Mouse (Mus musculus): ENCODE results near the gene BC003965. TPM values are rescaled to one million over a fixed set of nuclear protein-coding genes. Genes with fewer than 3 reads are reported as not detected.

The BC003965 gene
- polyA plus RNA-seq, 1 experiment from 2014 or later = 36.3 TPM

GRCm38 (mm10) chr17:25187784-25188149 is 3.4 kb downstream of the BC003965 start:
- peaks cover 42% of the 10 kb centered on the region for H3K4me1 ChIP-seq (replicated peaks)
- 8% methylated on average over 11 of the region's 11 CpGs for WGBS
- H3K36me3 ChIP-seq = peaks cover 14% of the 10 kb centered on the region
- no peaks in the 10 kb centered on the region for H3K9me3 ChIP-seq
- no peak for DNase-seq (ENCODE audit: low spot score)
- H3K27me3 ChIP-seq (ENCODE audit: insufficient read depth, poor library complexity, severe bottlenecking) = peaks cover under 1% of the 10 kb centered on the region; the same call in 1 of the 2 replicates
- H3K27ac ChIP-seq = peak overlapping the region; percentile 90
- H3K4me3 ChIP-seq = peak overlapping the region; percentile 89

- no peaks in the 10 kb centered on the region for H3K27me3 ChIP-seq (ENCODE audit: insufficient read depth, poor library complexity, severe bottlenecking)
- peak within 1 kb of the TSS; percentile 89 for H3K4me3 ChIP-seq
- peaks cover 20% of the 10 kb centered on the region for H3K36me3 ChIP-seq
- H3K27ac ChIP-seq = peak within 1 kb of the TSS; percentile 90
- WGBS = under 1% methylated on average over 104 of the region's 104 CpGs
- no peaks in the 10 kb centered on the region for H3K9me3 ChIP-seq
- DNase-seq (ENCODE audit: low spot score) = peak; percentile 77
- peaks cover 37% of the 10 kb centered on the region for H3K4me1 ChIP-seq (replicated peaks)
Observed at GRCm38 (mm10) chr17:25188150-25189031, 4.0 kb downstream of the BC003965 start, which contains the start of gene Unkl. Gene Unkl (plus strand): TSS chr17:25188397.

- H3K9me3 ChIP-seq = no peaks in the 10 kb centered on the region
- peaks cover 32% of the 10 kb centered on the region for H3K4me1 ChIP-seq (replicated peaks)
- no peak for DNase-seq (ENCODE audit: low spot score)
- peaks cover 27% of the 10 kb centered on the region for H3K36me3 ChIP-seq
- 6% methylated on average over 16 of the region's 16 CpGs for WGBS
- peak overlapping the region; percentile 89 for H3K4me3 ChIP-seq
- H3K27ac ChIP-seq = peak overlapping the region; percentile 90
- no peaks in the 10 kb centered on the region for H3K27me3 ChIP-seq (ENCODE audit: insufficient read depth, poor library complexity, severe bottlenecking)
Observed at GRCm38 (mm10) chr17:25189091-25189490, 4.7 kb downstream of the BC003965 start.

- 95% methylated on average over 4 of the region's 4 CpGs for WGBS
- no peaks in the 10 kb centered on the region for H3K9me3 ChIP-seq
- H3K4me1 ChIP-seq (replicated peaks) = no peaks in the 10 kb centered on the region
- no peaks in the 10 kb centered on the region for H3K27me3 ChIP-seq (ENCODE audit: insufficient read depth, poor library complexity, severe bottlenecking)
- H3K36me3 ChIP-seq = peaks cover 85% of the 10 kb centered on the region
- no peak overlapping the region for H3K27ac ChIP-seq
- DNase-seq (ENCODE audit: low spot score) = no peak
- H3K4me3 ChIP-seq = no peak overlapping the region
Observed at GRCm38 (mm10) chr17:25202401-25202800, 18.0 kb downstream of the BC003965 start.

- DNase-seq (ENCODE audit: low spot score) = no peak
- no peaks in the 10 kb centered on the region for H3K27me3 ChIP-seq (ENCODE audit: insufficient read depth, poor library complexity, severe bottlenecking)
- H3K4me3 ChIP-seq = no peak overlapping the region
- WGBS = 97% methylated on average over 4 of the region's 4 CpGs
- H3K36me3 ChIP-seq = peaks cover 98% of the 10 kb centered on the region
- no peaks in the 10 kb centered on the region for H3K9me3 ChIP-seq
- no peak overlapping the region for H3K27ac ChIP-seq
- H3K4me1 ChIP-seq (replicated peaks) = no peaks in the 10 kb centered on the region
Observed at GRCm38 (mm10) chr17:25210006-25210405, 25.7 kb downstream of the BC003965 start.

GRCm38 (mm10) chr17:25210680-25211466 is 26.5 kb downstream of the BC003965 start:
- Histone ChIP-seq H3K27ac (no peak overlapping the region), H3K36me3 (peaks cover 98% of the 10 kb centered on the region), H3K9me3 (no peaks in the 10 kb centered on the region), H3K27me3 (ENCODE audit: insufficient read depth, poor library complexity, severe bottlenecking) (no peaks in the 10 kb centered on the region), H3K4me3 (no peak overlapping the region), H3K4me1 (replicated peaks) (no peaks in the 10 kb centered on the region)
- DNase-seq (ENCODE audit: low spot score) = no peak
- 93% methylated on average over 15 of the region's 15 CpGs for WGBS

- no peak overlapping the region for H3K27ac ChIP-seq
- no peaks in the 10 kb centered on the region for H3K9me3 ChIP-seq
- DNase-seq (ENCODE audit: low spot score) = no peak
- 91% methylated on average over 4 of the region's 4 CpGs for WGBS
- H3K36me3 ChIP-seq = peaks cover 98% of the 10 kb centered on the region
- no peaks in the 10 kb centered on the region for H3K4me1 ChIP-seq (replicated peaks)
- H3K4me3 ChIP-seq = no peak overlapping the region
- H3K27me3 ChIP-seq (ENCODE audit: insufficient read depth, poor library complexity, severe bottlenecking) = no peaks in the 10 kb centered on the region
Observed at GRCm38 (mm10) chr17:25211705-25212104, 27.4 kb downstream of the BC003965 start.

GRCm38 (mm10) chr17:25215431-25215830 is 31.1 kb downstream of the BC003965 start:
- WGBS = 90% methylated on average over 3 of the region's 3 CpGs
- no peaks in the 10 kb centered on the region for H3K9me3 ChIP-seq
- no peak overlapping the region for H3K27ac ChIP-seq
- no peak overlapping the region for H3K4me3 ChIP-seq
- H3K4me1 ChIP-seq (replicated peaks) = no peaks in the 10 kb centered on the region
- peaks cover 87% of the 10 kb centered on the region for H3K36me3 ChIP-seq
- no peaks in the 10 kb centered on the region for H3K27me3 ChIP-seq (ENCODE audit: insufficient read depth, poor library complexity, severe bottlenecking)
- no peak for DNase-seq (ENCODE audit: low spot score)

GRCm38 (mm10) chr17:25218967-25219366 is 34.6 kb downstream of the BC003965 start:
- peaks cover 59% of the 10 kb centered on the region for H3K36me3 ChIP-seq
- H3K27me3 ChIP-seq (ENCODE audit: insufficient read depth, poor library complexity, severe bottlenecking) = peaks cover 11% of the 10 kb centered on the region
- H3K9me3 ChIP-seq = no peaks in the 10 kb centered on the region
- peaks cover 19% of the 10 kb centered on the region for H3K4me1 ChIP-seq (replicated peaks)
- no peak for DNase-seq (ENCODE audit: low spot score)
- H3K4me3 ChIP-seq = no peak overlapping the region
- WGBS = 92% methylated on average over 9 of the region's 9 CpGs
- H3K27ac ChIP-seq = no peak overlapping the region

- Histone ChIP-seq H3K9me3 (no peaks in the 10 kb centered on the region), H3K4me3 (no peak overlapping the region), H3K4me1 (replicated peaks) (peaks cover 19% of the 10 kb centered on the region), H3K27me3 (ENCODE audit: insufficient read depth, poor library complexity, severe bottlenecking) (peaks cover 11% of the 10 kb centered on the region), H3K36me3 (peaks cover 52% of the 10 kb centered on the region), H3K27ac (no peak overlapping the region)
- no peak for DNase-seq (ENCODE audit: low spot score)
- 94% methylated on average over 15 of the region's 15 CpGs for WGBS
Observed at GRCm38 (mm10) chr17:25219492-25220295, 35.3 kb downstream of the BC003965 start.

GRCm38 (mm10) chr17:25220746-25221145 is 36.4 kb downstream of the BC003965 start:
- Histone ChIP-seq H3K36me3 (peaks cover 48% of the 10 kb centered on the region), H3K4me1 (replicated peaks) (peaks cover 19% of the 10 kb centered on the region), H3K27ac (no peak overlapping the region), H3K27me3 (ENCODE audit: insufficient read depth, poor library complexity, severe bottlenecking) (peaks cover 11% of the 10 kb centered on the region), H3K9me3 (no peaks in the 10 kb centered on the region), H3K4me3 (no peak overlapping the region)
- no peak for DNase-seq (ENCODE audit: low spot score)
- 90% methylated on average over 1 of the region's 1 CpGs for WGBS

- Histone ChIP-seq H3K4me1 (replicated peaks) (peaks cover 19% of the 10 kb centered on the region), H3K36me3 (peaks cover 42% of the 10 kb centered on the region), H3K9me3 (no peaks in the 10 kb centered on the region), H3K27me3 (ENCODE audit: insufficient read depth, poor library complexity, severe bottlenecking) (peaks cover 11% of the 10 kb centered on the region), H3K27ac (peak overlapping the region; percentile 79), H3K4me3 (peak overlapping the region; percentile 56)
- 2% methylated on average over 19 of the region's 30 CpGs for WGBS
- peak; percentile 61 for DNase-seq (ENCODE audit: low spot score)
Observed at GRCm38 (mm10) chr17:25221821-25222503, 37.6 kb downstream of the BC003965 start.
